Mouse (Mus musculus): ENCODE results near the gene Gm20388. TPM values are rescaled to one million over a fixed set of nuclear protein-coding genes. Genes with fewer than 3 reads are reported as not detected.
"Not testable (repeated sequence)": the region's sequence is repeated elsewhere in the genome, so short reads cannot be mapped to it uniquely, and the experiment has no call there.

The Gm20388 gene
- polyA plus RNA-seq, 1 experiment from 2014 or later = not detected

DNA sequence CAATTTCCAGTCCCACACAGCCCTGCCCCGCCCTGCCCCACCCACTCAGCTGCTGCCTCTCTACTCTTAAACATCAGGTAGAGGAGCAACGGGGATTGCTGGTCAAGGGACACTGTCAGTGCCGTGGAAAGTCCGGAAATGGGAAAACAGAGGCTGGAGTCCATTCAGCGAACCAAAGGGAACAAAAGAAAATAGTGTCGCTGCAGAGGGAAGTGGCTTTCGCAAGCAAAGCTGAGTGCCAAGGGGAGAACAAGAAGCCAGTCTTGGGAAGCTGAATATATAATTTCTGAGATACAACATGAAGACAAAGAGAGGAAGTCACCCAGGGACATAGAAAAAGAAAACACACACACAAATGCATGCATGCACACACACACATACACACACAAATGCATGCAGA lies 3278.2 kb downstream of the Gm20388 start:
- no peaks in the 10 kb centered on the region for H3K27me3 ChIP-seq (ENCODE audit: control insufficient read depth, insufficient read depth, low read length)
- WGBS = 72% methylated on average over 7 of the region's 7 CpGs
- no peak overlapping the region for H3K27ac ChIP-seq (ENCODE audit: low read depth, low read length)
- peaks cover 13% of the 10 kb centered on the region for H3K4me1 ChIP-seq (ENCODE audit: control insufficient read depth, insufficient read depth, low read length)
- no peaks in the 10 kb centered on the region for H3K36me3 ChIP-seq (ENCODE audit: control insufficient read depth, insufficient read depth, low read length)
- ATAC-seq (ENCODE audit: low FRiP score, low TSS enrichment) = no peak
- H3K4me3 ChIP-seq (ENCODE audit: low read length) = no peak overlapping the region
- no peak overlapping the region for H3K9ac ChIP-seq (ENCODE audit: low read depth, low read length)
- H3K4me2 ChIP-seq (replicated peaks; ENCODE audit: low read depth, low read length) = no peak overlapping the region
- H3K9me3 ChIP-seq (ENCODE audit: control insufficient read depth, low read length) = no peaks in the 10 kb centered on the region

- H3K36me3 ChIP-seq (ENCODE audit: control insufficient read depth, insufficient read depth, low read length) = no peaks in the 10 kb centered on the region
- WGBS = 2% methylated on average over 9 of the region's 9 CpGs
- H3K9me3 ChIP-seq (ENCODE audit: control insufficient read depth, low read length) = no peaks in the 10 kb centered on the region
- H3K9ac ChIP-seq (ENCODE audit: low read depth, low read length) = peak overlapping the region; percentile 12; the same call in 1 of the 2 replicates
- peak overlapping the region; percentile 22; the same call in 1 of the 2 replicates for H3K4me2 ChIP-seq (replicated peaks; ENCODE audit: low read depth, low read length)
- H3K27ac ChIP-seq (ENCODE audit: low read depth, low read length) = no peak overlapping the region
- H3K27me3 ChIP-seq (ENCODE audit: control insufficient read depth, insufficient read depth, low read length) = no peaks in the 10 kb centered on the region
- ATAC-seq (ENCODE audit: low FRiP score, low TSS enrichment) = peak; percentile 46
- H3K4me1 ChIP-seq (ENCODE audit: control insufficient read depth, insufficient read depth, low read length) = peaks cover 10% of the 10 kb centered on the region
- no peak overlapping the region for H3K4me3 ChIP-seq (ENCODE audit: low read length)
These were observed 3280.0 kb downstream of the Gm20388 start for GRCm38 (mm10) chr8:123190678-123191077.

DNA sequence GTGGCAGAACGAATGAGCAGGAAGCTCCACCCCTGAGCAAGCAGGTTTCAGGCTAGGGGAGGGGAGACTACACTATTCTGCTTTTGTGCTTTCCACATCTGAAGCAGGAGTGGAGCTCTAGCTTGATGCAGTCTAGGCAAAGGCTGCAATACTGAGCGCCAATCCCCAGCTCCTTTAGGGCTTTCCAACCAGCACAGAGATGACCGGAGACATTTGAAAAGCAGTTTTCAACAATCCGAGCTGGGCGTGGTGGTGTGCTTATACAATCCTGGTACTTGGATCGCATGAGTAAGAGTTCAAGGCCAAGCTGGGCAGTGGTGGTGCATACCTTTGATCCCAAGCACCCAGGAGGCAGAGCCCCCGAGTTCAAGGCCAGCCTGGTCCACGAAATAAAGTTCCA lies 3281.3 kb downstream of the Gm20388 start:
- WGBS = 64% methylated on average over 7 of the region's 8 CpGs
- no peak for ATAC-seq (ENCODE audit: low FRiP score, low TSS enrichment)
- Histone ChIP-seq H3K4me1 (ENCODE audit: control insufficient read depth, insufficient read depth, low read length) (0 out of 2 replicates have a peak, but pooled peaks cover under 1% of the 10 kb centered on the region), H3K4me2 (replicated peaks; ENCODE audit: low read depth, low read length) (no peak overlapping the region), H3K9ac (ENCODE audit: low read depth, low read length) (no peak overlapping the region), H3K27ac (ENCODE audit: low read depth, low read length) (no peak overlapping the region), H3K9me3 (ENCODE audit: control insufficient read depth, low read length) (no peaks in the 10 kb centered on the region), H3K27me3 (ENCODE audit: control insufficient read depth, insufficient read depth, low read length) (no peaks in the 10 kb centered on the region), H3K4me3 (ENCODE audit: low read length) (no peak overlapping the region), H3K36me3 (ENCODE audit: control insufficient read depth, insufficient read depth, low read length) (no peaks in the 10 kb centered on the region)

DNA sequence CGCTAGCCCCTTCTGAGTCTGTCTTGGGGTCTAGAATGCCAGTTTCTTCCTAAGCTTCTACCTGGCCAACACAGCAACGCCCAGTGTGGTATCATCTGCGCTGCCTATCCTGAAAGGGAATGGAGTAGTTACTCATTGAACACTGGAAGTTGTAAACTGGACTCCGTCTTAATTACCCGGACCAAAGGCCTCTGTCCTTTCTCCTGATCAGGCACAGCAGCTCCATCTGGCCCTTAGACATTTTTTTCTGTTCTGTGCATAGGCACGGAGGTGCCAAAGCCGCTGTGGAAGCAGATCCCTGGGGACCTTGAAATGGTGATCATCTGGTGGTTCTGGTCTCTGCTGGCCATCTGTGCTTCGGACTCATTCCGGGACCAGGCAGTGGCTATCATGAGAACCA lies 3283.1 kb downstream of the Gm20388 start:
- Histone ChIP-seq H3K36me3 (ENCODE audit: control insufficient read depth, insufficient read depth, low read length) (no peaks in the 10 kb centered on the region), H3K4me3 (ENCODE audit: low read length) (no peak overlapping the region), H3K4me1 (ENCODE audit: control insufficient read depth, insufficient read depth, low read length) (no peaks in the 10 kb centered on the region), H3K4me2 (replicated peaks; ENCODE audit: low read depth, low read length) (no peak overlapping the region), H3K27me3 (ENCODE audit: control insufficient read depth, insufficient read depth, low read length) (no peaks in the 10 kb centered on the region), H3K9ac (ENCODE audit: low read depth, low read length) (no peak overlapping the region), H3K9me3 (ENCODE audit: control insufficient read depth, low read length) (no peaks in the 10 kb centered on the region), H3K27ac (ENCODE audit: low read depth, low read length) (no peak overlapping the region)
- no peak for ATAC-seq (ENCODE audit: low FRiP score, low TSS enrichment)
- WGBS = 87% methylated on average over 9 of the region's 9 CpGs

DNA sequence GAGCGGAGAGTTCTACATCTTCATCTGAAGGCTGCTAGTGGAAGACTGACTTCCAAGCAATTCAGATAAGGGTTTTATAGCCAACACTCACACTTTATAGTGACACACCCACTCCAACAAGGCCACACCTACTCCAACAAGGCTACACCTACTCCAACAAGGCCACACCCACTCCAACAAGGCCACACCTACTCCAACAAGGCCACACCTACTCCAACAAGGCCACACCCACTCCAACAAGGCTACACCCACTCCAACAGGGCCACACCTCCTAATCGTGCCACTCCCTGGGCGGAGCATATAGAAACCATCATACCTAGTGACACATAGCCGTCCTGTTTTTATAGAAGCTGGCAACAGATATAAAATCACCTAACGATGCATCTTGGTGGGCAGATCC lies 3286.4 kb downstream of the Gm20388 start:
- H3K9ac ChIP-seq (ENCODE audit: low read depth, low read length); H3K9me3 ChIP-seq (ENCODE audit: control insufficient read depth, low read length); H3K4me3 ChIP-seq (ENCODE audit: low read length); H3K36me3 ChIP-seq (ENCODE audit: control insufficient read depth, insufficient read depth, low read length); H3K4me2 ChIP-seq (replicated peaks; ENCODE audit: low read depth, low read length); H3K27ac ChIP-seq (ENCODE audit: low read depth, low read length); H3K4me1 ChIP-seq (ENCODE audit: control insufficient read depth, insufficient read depth, low read length); H3K27me3 ChIP-seq (ENCODE audit: control insufficient read depth, insufficient read depth, low read length); ATAC-seq (ENCODE audit: low FRiP score, low TSS enrichment): not testable (repeated sequence)
- 74% methylated on average over 5 of the region's 5 CpGs for WGBS

DNA sequence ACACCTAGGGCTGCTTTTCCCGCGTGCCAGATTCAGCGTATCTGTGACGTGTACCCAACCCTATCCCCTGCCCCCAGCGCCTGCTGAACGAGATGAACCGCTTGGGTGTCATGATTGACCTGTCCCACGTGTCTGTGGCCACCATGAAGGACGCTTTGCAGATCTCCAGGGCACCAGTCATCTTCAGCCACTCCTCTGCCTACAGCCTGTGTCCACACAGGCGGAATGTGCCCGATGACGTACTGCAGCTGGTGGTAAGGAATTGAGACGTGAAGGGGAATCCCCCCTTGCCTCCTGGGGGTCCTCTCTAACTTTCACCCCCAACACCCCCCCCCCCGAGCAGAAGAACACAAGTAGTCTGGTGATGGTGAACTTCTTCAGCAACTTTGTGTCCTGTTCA lies 3289.2 kb downstream of the Gm20388 start:
- no peaks in the 10 kb centered on the region for H3K27me3 ChIP-seq (ENCODE audit: control insufficient read depth, insufficient read depth, low read length)
- H3K36me3 ChIP-seq (ENCODE audit: control insufficient read depth, insufficient read depth, low read length) = peaks cover 6% of the 10 kb centered on the region; the same call in 1 of the 2 replicates
- H3K27ac ChIP-seq (ENCODE audit: low read depth, low read length) = no peak overlapping the region
- no peak for ATAC-seq (ENCODE audit: low FRiP score, low TSS enrichment)
- H3K4me1 ChIP-seq (ENCODE audit: control insufficient read depth, insufficient read depth, low read length) = no peaks in the 10 kb centered on the region
- WGBS = 61% methylated on average over 14 of the region's 14 CpGs
- no peak overlapping the region for H3K9ac ChIP-seq (ENCODE audit: low read depth, low read length)
- H3K4me2 ChIP-seq (replicated peaks; ENCODE audit: low read depth, low read length) = no peak overlapping the region
- no peak overlapping the region for H3K4me3 ChIP-seq (ENCODE audit: low read length)
- H3K9me3 ChIP-seq (ENCODE audit: control insufficient read depth, low read length) = no peaks in the 10 kb centered on the region

DNA sequence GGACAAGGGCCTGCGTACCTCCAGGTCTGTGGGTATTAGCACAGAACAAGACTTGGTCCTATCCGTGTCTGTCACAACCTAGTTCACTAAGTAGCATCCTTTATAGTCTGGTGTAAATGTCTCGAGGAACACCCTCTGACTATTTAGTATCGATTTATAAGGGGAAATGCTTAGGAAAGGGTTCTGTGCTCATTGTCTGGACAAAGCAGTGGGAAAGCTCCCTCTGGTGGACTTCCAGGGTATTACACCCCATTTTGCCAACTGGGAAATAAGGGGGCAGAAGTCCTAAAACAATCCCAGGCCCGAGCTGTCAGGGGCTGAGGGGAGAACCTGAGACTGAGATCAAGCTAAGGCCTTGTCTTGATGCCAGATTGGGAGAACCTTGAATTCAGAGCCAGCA lies 3291.6 kb downstream of the Gm20388 start:
- Histone ChIP-seq H3K4me3 (ENCODE audit: low read length) (no peak overlapping the region), H3K27ac (ENCODE audit: low read depth, low read length) (no peak overlapping the region), H3K9ac (ENCODE audit: low read depth, low read length) (no peak overlapping the region), H3K36me3 (ENCODE audit: control insufficient read depth, insufficient read depth, low read length) (peaks cover 24% of the 10 kb centered on the region), H3K9me3 (ENCODE audit: control insufficient read depth, low read length) (no peaks in the 10 kb centered on the region), H3K4me1 (ENCODE audit: control insufficient read depth, insufficient read depth, low read length) (no peaks in the 10 kb centered on the region), H3K27me3 (ENCODE audit: control insufficient read depth, insufficient read depth, low read length) (no peaks in the 10 kb centered on the region), H3K4me2 (replicated peaks; ENCODE audit: low read depth, low read length) (no peak overlapping the region)
- peak; percentile 26; the same call in 1 of the 2 replicates for ATAC-seq (ENCODE audit: low FRiP score, low TSS enrichment)
- 23% methylated on average over 5 of the region's 5 CpGs for WGBS

- no peaks in the 10 kb centered on the region for H3K27me3 ChIP-seq (ENCODE audit: control insufficient read depth, insufficient read depth, low read length)
- WGBS = 85% methylated on average over 3 of the region's 3 CpGs
- no peak overlapping the region for H3K27ac ChIP-seq (ENCODE audit: low read depth, low read length)
- no peak overlapping the region for H3K9ac ChIP-seq (ENCODE audit: low read depth, low read length)
- H3K4me3 ChIP-seq (ENCODE audit: low read length) = no peak overlapping the region
- peaks cover 37% of the 10 kb centered on the region for H3K36me3 ChIP-seq (ENCODE audit: control insufficient read depth, insufficient read depth, low read length)
- H3K4me2 ChIP-seq (replicated peaks; ENCODE audit: low read depth, low read length) = no peak overlapping the region
- ATAC-seq (ENCODE audit: low FRiP score, low TSS enrichment) = no peak
- H3K9me3 ChIP-seq (ENCODE audit: control insufficient read depth, low read length) = no peaks in the 10 kb centered on the region
- no peaks in the 10 kb centered on the region for H3K4me1 ChIP-seq (ENCODE audit: control insufficient read depth, insufficient read depth, low read length)
These were observed 3292.9 kb downstream of the Gm20388 start for GRCm38 (mm10) chr8:123203571-123203970.

GRCm38 (mm10) chr8:123211876-123212275 lies 3301.2 kb downstream of the Gm20388 start:
- H3K4me2 ChIP-seq (replicated peaks; ENCODE audit: low read depth, low read length) = peak overlapping the region; percentile 89
- peaks cover 14% of the 10 kb centered on the region for H3K4me1 ChIP-seq (ENCODE audit: control insufficient read depth, insufficient read depth, low read length)
- H3K36me3 ChIP-seq (ENCODE audit: control insufficient read depth, insufficient read depth, low read length) = peaks cover 27% of the 10 kb centered on the region
- H3K27ac ChIP-seq (ENCODE audit: low read depth, low read length) = 0 out of 2 replicates have a peak overlapping the region, but pooled peaks have one; percentile 32
- H3K27me3 ChIP-seq (ENCODE audit: control insufficient read depth, insufficient read depth, low read length) = no peaks in the 10 kb centered on the region
- peak overlapping the region; percentile 93 for H3K9ac ChIP-seq (ENCODE audit: low read depth, low read length)
- no peak for ATAC-seq (ENCODE audit: low FRiP score, low TSS enrichment)
- H3K9me3 ChIP-seq (ENCODE audit: control insufficient read depth, low read length) = no peaks in the 10 kb centered on the region
- WGBS = 44% methylated on average over 10 of the region's 10 CpGs
- H3K4me3 ChIP-seq (ENCODE audit: low read length) = peak overlapping the region; percentile 95
